Mouse (Mus musculus): ENCODE measurements around the gene Nfix. TPM values are rescaled to one million over a fixed set of nuclear protein-coding genes. Genes with fewer than 3 reads are reported as not detected.

The Nfix gene
- polyA plus RNA-seq, 1 experiment = 35.3 TPM

GRCm38 (mm10) chr8:84781686-84782505, 18.2 kb downstream of the Nfix start:
- no peak for DNase-seq (ENCODE audit: low read depth)

- DNase-seq (ENCODE audit: low read depth) = no peak
Observed at GRCm38 (mm10) chr8:84780949-84781680, 19.0 kb downstream of the Nfix start.

- DNase-seq (ENCODE audit: low read depth) = no peak
Observed at GRCm38 (mm10) chr8:84780225-84780555, 20.0 kb downstream of the Nfix start.

- no peak for DNase-seq (ENCODE audit: low read depth)
Observed at GRCm38 (mm10) chr8:84779519-84780224, 20.5 kb downstream of the Nfix start.

- no peak for DNase-seq (ENCODE audit: low read depth)
Observed at GRCm38 (mm10) chr8:84778638-84779380, 21.3 kb downstream of the Nfix start.

- no peak for DNase-seq (ENCODE audit: low read depth)
Observed at GRCm38 (mm10) chr8:84777899-84778637, 22.1 kb downstream of the Nfix start.

DNA sequence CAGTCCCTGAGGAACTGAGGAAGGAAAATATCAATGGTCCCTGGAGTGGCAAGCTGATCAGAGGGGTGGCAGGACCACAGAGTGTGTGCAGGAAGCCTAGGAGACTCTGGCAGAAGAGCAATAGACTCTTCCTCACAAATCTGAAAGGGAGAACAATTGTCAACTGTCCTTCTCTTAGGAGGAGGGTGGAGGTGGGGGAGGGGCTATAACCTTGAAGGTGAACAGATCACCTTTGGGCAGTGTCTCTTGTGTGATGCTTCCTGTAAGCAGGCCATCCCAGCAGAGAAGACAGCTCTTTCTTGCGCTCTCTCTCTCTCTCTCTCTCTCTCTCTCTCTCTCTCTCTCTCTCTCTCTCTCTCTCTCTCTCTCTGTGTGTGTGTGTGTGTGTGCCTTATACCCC, 23.6 kb downstream of the Nfix start:
- DNase-seq (ENCODE audit: low read depth) = no peak

DNA sequence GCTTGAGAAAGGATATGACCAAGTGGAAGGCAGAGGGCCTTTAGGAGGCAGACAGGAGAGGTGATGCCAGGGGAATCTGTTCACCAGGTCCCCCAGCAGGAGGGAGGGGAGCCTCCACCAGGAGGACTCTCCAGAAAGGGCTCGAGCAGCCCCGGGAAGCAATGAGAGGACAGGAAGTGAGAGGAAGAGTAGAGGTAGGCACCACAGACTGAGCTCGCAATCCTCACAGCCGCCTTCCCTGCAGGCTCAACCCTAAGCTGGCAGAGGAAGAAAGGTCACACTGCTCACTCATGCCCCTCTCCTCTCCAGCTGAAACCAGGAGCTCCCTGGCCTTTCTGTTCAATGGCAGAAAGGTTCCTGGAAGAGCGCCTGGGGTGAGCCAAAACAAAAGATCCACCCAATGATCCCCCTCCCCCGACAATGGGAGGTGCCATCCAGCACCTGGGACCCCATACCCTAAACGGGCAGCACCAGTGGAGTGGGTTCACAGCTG, 24.5 kb downstream of the Nfix start:
- no peak for DNase-seq (ENCODE audit: low read depth)

- DNase-seq (ENCODE audit: low read depth) = no peak
Observed at GRCm38 (mm10) chr8:84775105-84775591, 25.0 kb downstream of the Nfix start.

DNA sequence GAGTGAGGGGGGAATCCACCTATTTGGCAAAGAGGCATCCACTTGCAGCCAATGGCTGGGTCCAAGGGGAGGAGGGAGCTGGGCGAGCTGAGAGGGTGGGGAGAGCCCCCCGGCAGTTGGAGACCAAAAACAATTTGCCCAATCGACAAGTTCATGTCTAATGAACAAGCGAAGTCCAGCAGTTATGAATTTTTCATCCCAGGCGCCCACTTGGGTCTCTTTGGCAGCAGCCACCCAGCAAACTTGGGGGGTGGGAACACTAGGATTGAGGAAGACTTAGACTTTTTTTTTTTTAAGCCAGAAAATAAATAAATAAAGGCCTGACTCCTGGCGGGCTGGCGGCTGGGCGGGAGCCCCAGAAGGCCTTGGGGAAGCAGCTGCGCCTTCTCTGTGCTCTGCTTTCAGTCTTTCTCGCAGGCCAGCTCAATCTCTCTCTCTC, 25.7 kb downstream of the Nfix start:
- DNase-seq (ENCODE audit: low read depth) = no peak

- no peak for DNase-seq (ENCODE audit: low read depth)
Observed at GRCm38 (mm10) chr8:84773833-84774232, 26.3 kb downstream of the Nfix start.

GRCm38 (mm10) chr8:84773304-84773703, 26.8 kb downstream of the Nfix start:
- no peak for DNase-seq (ENCODE audit: low read depth)

- no peak for DNase-seq (ENCODE audit: low read depth)
Observed at GRCm38 (mm10) chr8:84772628-84773027, 27.5 kb downstream of the Nfix start.

DNA sequence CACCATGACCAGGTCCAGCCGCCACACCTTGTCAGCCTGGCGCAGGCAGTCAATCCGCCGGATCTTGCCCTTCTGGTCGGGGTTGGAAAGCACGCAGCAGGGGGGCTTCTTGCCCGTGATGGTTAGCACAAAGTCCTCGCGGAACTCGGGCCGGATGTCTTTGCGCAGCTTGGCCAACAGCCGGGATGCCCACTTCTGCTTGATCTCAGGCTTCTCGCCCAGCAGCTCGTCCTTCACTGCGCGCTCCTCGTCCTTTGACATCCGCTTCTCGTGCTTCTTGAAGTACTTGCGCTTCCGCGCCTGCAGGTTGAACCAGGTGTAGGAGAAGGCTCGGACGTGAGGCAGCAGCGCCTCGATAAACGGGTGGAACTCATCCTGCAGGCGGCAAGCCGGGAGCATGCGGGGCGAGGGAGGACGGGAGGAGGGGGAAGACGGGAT, 28.2 kb downstream of the Nfix start:
- DNase-seq (ENCODE audit: low read depth) = no peak

DNA sequence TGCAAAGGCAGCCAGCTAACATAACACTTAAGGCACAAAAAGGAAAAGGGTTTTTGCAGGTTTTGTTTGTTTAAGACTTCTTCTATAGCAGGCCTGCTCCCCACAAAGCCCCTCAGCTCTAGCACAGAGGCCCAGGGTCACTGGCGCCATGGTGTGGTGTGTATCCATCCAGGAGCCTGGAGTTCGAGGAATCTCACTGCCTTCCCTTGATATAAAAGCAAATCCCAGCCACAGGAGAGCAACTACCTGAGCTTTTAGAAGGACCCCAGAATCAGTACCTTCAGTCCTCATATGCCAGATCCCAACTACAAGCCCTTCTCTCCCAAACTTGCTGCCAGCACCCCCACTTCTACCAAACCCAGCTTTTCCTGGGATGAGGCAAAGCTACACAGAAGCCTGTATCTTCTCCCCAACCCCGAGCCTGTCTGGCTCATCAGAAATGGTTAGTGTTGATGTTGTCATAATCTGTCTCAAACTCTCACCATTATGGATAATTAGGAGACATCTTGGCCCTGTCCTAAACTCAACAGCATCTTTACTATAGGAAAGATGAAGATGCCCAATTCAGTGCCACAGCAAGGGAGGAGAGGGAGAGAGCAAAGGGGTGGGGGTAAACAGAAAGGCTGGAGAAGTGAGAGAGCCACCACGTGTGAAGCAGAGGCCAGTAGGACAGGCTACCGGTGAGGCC, 29.0 kb downstream of the Nfix start:
- no peak for DNase-seq (ENCODE audit: low read depth)

DNA sequence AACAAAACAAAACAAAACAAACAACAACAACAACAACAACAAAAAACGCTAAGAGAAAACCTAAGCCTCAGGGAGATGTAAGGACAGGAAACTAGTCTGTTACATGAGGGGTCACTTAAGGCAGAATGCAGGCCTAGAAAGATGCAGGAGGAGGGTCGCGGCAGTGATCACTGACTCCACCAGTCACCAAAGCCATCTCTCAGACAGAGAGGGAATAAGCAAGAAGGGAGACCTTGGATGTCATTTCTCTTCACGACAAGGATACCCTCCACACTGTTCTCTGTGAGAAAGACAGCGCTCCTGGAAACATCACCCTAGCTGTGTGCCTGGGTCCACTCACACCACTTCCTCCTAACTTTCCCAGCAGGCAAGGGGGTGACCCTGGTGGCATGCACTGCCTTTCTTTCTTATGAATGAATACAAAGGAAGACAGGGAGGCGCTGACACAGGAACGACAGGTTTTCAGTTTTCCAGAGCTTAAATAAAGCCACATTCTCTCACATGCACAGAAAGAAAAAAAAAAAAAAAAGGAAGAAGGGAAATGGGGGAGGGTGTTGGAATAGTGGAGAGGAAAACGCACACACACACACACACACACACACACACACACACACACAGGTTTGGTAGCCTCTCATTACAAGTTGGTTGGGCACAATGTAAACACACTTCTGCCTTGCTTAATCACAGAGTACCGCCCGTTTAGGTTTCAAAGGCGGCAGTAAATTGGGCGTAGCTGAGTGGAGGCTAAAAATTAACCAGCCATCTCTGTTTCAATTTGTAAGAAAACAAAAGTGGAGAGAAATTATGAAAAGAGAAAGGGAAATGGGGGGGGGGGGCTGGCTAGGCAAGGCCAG, 29.8 kb downstream of the Nfix start:
- no peak for DNase-seq (ENCODE audit: low read depth)

DNA sequence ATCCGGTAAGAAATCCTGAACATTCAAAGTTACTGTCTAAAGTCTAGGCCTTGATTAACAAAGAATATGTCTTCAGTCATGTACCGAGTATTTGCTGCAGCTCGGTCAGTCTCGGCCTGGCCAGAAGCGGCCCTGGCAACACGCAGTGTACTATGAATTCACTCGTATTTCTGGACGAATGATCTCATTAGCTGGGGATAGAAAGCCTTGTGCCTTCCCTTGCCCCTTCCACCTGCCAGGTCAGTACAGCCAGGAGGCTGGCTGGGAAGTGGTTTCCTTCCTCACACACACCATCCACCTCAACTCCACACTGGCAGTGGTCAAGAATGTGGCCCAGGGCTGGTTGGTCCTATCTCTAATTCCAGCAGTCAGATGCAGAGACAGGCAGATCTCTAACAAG, 30.8 kb downstream of the Nfix start:
- no peak for DNase-seq (ENCODE audit: low read depth)

DNA sequence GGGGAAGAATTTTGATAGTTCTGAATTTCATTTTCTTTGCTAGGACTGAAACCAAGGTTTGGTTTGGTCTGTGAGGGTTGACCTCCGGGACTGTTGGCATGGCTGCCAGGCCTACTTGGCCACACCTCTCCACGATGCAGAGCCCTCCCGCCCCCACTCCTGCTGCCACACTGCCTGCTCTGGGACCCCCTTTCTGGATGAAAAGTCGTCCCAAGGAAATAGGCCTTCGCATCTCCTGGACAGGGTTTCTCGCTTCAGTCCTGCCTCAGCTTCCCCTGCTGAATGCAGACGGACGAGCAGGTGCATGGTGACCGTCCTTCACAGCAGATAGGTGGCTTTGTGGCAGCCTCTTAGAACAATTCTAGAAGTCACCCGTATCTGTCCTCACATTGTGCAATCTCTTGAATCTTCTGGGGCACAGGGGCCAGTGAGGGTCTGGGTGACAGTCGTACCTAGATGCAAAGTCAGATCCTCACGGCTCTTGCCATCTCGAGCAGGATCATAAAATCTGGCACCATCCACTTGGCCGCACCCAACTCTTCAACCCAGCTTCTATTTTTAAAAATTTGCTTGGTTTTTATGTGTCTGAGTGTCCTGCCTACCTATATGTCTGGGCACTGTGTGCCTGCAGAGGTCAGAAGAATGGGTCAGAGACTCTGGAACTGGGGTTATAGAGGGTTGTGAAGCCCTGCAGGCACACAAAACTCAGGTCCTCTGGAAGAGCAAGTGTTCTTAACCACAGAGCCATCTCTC, 31.6 kb downstream of the Nfix start:
- DNase-seq (ENCODE audit: low read depth) = no peak

Measured in gonadal fat pad, adult 2 months (tissue).